Mouse (Mus musculus) heart, postnatal 0 days (tissue): ENCODE data around the gene Wasf2. TPM values are rescaled to one million over a fixed set of nuclear protein-coding genes. Genes with fewer than 3 reads are reported as not detected.

Experiments
- ATAC-seq: fragments of 200-750 bp; cut with Nextera tagmentation; 2 replicates; pipeline ENCODE4 v1.8.0; 2017; ENCODE audit warnings: low read depth, moderate number of reproducible peaks, moderate library complexity; ENCODE audit not compliant: insufficient read depth
- DNase-seq: peaks from one replicate; pipeline ENCODE4 v3.0.0-alpha.2; 2016; ENCODE audit warnings: low spot score
- H3K27ac ChIP-seq: fragments of 300-500 bp; sonication (generic); 2 replicates; pipeline ENCODE4 v1.5.1; 2014; ENCODE audit warnings: low read depth, mild to moderate bottlenecking
- H3K27me3 ChIP-seq: fragments of 300-500 bp; sonication (generic); 2 replicates; pipeline ENCODE4 v1.6.1; 2014; ENCODE audit warnings: low read length, mixed read lengths; ENCODE audit not compliant: control insufficient read depth, insufficient read depth
- H3K36me3 ChIP-seq: fragments of 300-500 bp; sonication (generic); replicated peaks from 2 replicates; pipeline ENCODE4 v1.6.1; 2014; ENCODE audit warnings: low read length, mixed read lengths; ENCODE audit not compliant: control insufficient read depth, insufficient read depth
- H3K4me1 ChIP-seq: fragments of 300-500 bp; sonication (generic); 2 replicates; pipeline ENCODE4 v1.6.1; 2014; ENCODE audit warnings: antibody characterized with exemption; ENCODE audit not compliant: control insufficient read depth, insufficient read depth
- H3K4me2 ChIP-seq: fragments of 300-500 bp; sonication (generic); 2 replicates; pipeline ENCODE4 v1.6.1; 2014; ENCODE audit warnings: low read depth, mild to moderate bottlenecking, low read length, moderate library complexity
- H3K4me3 ChIP-seq: fragments of 300-500 bp; sonication (generic); 2 replicates; pipeline ENCODE4 v1.5.1; 2014; ENCODE audit warnings: low read depth, low read length
- H3K9ac ChIP-seq: fragments of 300-500 bp; sonication (generic); replicated peaks from 2 replicates; pipeline ENCODE4 v1.6.1; 2014; ENCODE audit warnings: low read depth, low read length, mixed read lengths
- H3K9me3 ChIP-seq: fragments of 300-500 bp; sonication (generic); replicated peaks from 2 replicates; pipeline ENCODE4 v1.6.1; 2016; ENCODE audit warnings: low read length; ENCODE audit not compliant: control insufficient read depth
- CTCF ChIP-seq: IDR thresholded peaks from 2 replicates; pipeline ENCODE4 v1.5.1; 2016; ENCODE audit warnings: antibody characterized with exemption, control low read depth, low read depth
- EP300 ChIP-seq: IDR thresholded peaks from 2 replicates; pipeline ENCODE4 v1.6.1; 2016; ENCODE audit warnings: antibody characterized with exemption, low read depth
- WGBS: fragments of 180-500 bp; shearing (Covaris S2); extraction: QIAGEN DNeasy Blood & Tissue Kit; methylation state at CpG from one replicate; pipeline ENCODE4 v1.1.7; 2014; 5-methylcytosine and 5-hydroxymethylcytosine counted together
- polyA plus RNA-seq: library from polyadenylated mRNA; unstranded; fragments of >200 nt; fragmentation: Nextera tagmentation; extraction: Ambion mirVana; gene quantifications from 2 replicates; pipeline ENCODE4 v1.2.1, GENCODE M21; 2015
- total RNA-seq: library from RNA; depleted of rRNA; stranded (reverse); fragments of >200 nt; gene quantifications from 2 replicates; pipeline ENCODE4 v1.2.3, GENCODE M21; 2014; ENCODE audit warnings: low replicate concordance

Gene Wasf2
- total and polyA plus RNA-seq, 2 experiments from 2014 or later, result 54.5 to 62.4 TPM

DNA sequence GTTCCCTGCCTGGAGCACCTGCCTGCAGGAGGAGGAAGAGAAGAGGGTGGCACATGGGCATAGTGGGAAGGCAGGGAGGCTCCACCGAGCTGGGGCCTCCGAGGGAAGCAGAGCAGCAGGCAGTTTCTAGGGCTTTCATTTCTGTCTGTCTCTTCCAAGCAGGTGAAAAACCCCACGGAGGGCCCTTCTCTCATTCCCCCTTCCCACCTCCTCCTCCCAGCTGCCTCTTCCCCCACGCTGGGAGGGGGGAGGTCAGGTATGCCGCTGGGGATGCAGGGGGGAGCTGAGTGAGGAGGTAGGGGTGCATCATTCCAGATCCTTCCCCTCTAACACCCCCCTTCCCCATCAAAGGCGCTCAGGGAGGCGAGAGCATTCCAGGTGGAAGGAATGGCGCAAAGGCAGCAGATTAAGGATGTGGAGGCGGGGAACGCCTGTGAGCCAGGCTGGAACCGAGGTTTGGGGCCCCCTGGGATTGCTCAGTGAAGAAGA lies 9.4 kb upstream of the Wasf2 start:
- 19% methylated on average over 10 of the region's 11 CpGs for WGBS
- H3K4me2 ChIP-seq, result no peak overlapping the region
- H3K36me3 ChIP-seq, result no peaks in the 10 kb centered on the region
- no peak overlapping the region for H3K27ac ChIP-seq
- no peak overlapping the region for H3K4me3 ChIP-seq
- no peak for DNase-seq
- 0 out of 2 replicates have a peak, but pooled peaks cover 5% of the 10 kb centered on the region for H3K9me3 ChIP-seq
- H3K4me1 ChIP-seq, result peaks cover 16% of the 10 kb centered on the region
- H3K27me3 ChIP-seq, result no peaks in the 10 kb centered on the region
- no peak overlapping the region for H3K9ac ChIP-seq
- no peak for ATAC-seq
- no peak for TF ChIP-seq EP300
- no peak for TF ChIP-seq CTCF

DNA sequence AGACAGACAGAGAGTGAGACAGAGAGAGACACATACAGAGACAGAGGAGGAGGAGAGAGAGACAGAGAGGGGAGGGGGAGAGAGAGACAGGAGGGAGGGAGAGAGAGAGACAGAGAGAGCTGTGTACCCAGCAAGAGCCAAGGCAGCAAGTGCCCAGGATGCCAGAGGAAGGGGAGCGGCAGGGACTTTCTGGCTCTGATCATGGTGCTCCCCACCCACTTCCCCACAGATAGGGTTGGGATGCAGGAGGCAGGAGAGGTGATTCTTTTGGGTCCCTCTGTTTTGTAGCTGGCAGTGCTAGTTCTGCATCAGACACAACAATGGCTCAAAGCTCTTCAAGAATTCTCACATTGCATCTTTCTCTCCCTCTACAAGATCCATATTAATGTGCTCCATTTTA lies 8.9 kb upstream of the Wasf2 start:
- Histone ChIP-seq H3K27ac (0 out of 2 replicates have a peak overlapping the region, but pooled peaks have one; percentile 35), H3K27me3 (no peaks in the 10 kb centered on the region), H3K4me1 (peaks cover 16% of the 10 kb centered on the region), H3K4me2 (no peak overlapping the region), H3K9me3 (0 out of 2 replicates have a peak, but pooled peaks cover 5% of the 10 kb centered on the region), H3K36me3 (no peaks in the 10 kb centered on the region), H3K9ac (no peak overlapping the region), H3K4me3 (no peak overlapping the region)
- 75% methylated on average over 1 of the region's 1 CpGs for WGBS
- TF ChIP-seq CTCF, result no peak
- TF ChIP-seq EP300, result no peak
- ATAC-seq (no peak), DNase-seq (no peak)

DNA sequence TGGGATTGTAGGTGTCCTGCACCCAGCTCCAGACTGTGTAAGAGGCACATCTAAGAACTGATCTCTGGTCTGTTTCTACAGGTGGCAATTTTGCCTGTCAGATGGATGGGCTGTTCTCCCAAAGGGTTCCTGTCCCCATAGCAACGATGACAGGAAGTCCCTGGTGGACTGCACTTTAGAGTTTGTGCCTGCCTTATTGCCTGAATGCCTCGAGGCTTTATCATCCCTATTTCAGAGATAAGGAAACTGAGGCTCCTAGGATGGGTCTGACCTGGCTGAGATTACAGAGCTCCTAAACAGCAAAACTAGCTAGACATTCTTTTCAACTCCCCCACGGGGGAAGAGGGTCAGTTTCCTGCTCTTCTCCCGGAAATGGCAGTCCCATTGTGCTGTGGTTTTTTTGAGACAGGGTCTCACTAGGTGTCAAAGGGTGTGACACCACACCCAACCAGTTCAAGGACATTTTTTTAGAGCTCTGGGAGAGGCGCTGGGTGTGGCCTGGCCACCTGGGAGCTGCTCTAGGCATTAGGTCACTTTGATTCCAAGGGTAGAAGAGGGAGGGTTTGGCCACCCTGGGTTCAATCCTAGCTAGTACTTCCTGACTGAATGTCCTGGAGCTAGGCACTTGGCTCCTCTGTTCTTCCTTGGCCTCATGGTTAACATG lies 8.2 kb upstream of the Wasf2 start:
- H3K4me1 ChIP-seq, result peaks cover 16% of the 10 kb centered on the region
- no peak overlapping the region for H3K4me3 ChIP-seq
- 0 out of 2 replicates have a peak, but pooled peaks have one; percentile 5 for ATAC-seq
- 0 out of 2 replicates have a peak overlapping the region, but pooled peaks have one; percentile 35 for H3K27ac ChIP-seq
- 0 out of 2 replicates have a peak, but pooled peaks have one; percentile 23 for TF ChIP-seq EP300
- no peak for TF ChIP-seq CTCF
- no peak for DNase-seq
- H3K9me3 ChIP-seq, result 0 out of 2 replicates have a peak, but pooled peaks cover 5% of the 10 kb centered on the region
- no peak overlapping the region for H3K4me2 ChIP-seq
- no peaks in the 10 kb centered on the region for H3K36me3 ChIP-seq
- H3K27me3 ChIP-seq, result no peaks in the 10 kb centered on the region
- no peak overlapping the region for H3K9ac ChIP-seq
- WGBS, result 26% methylated on average over 5 of the region's 5 CpGs

DNA sequence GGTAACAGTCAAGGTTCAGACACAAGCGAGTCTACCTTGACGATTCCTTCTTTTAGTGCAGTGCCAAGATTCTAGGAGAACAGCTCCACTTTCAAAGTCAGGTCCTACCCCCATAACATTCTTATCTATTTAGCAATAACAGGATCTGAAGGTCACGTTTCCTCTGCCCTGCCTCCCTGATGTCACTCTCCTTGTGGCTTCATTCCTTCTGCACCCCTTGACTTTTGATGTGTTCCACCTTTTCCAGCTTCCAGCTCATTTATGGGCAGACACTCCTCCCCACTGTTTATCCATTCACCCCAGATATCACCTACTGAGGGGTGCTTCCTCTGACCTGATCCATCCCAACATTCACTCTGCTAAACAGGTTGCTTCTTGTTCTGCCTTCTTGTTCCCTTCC lies 3.2 kb upstream of the Wasf2 start:
- Histone ChIP-seq H3K27me3 (no peaks in the 10 kb centered on the region), H3K27ac (no peak overlapping the region), H3K4me2 (no peak overlapping the region), H3K9ac (no peak overlapping the region), H3K4me3 (no peak overlapping the region), H3K9me3 (0 out of 2 replicates have a peak, but pooled peaks cover 5% of the 10 kb centered on the region), H3K4me1 (peaks cover 6% of the 10 kb centered on the region), H3K36me3 (no peaks in the 10 kb centered on the region)
- TF ChIP-seq EP300 (no peak), CTCF (no peak)
- DNase-seq, result no peak
- ATAC-seq, result no peak
- WGBS, result 42% methylated on average over 3 of the region's 3 CpGs

DNA sequence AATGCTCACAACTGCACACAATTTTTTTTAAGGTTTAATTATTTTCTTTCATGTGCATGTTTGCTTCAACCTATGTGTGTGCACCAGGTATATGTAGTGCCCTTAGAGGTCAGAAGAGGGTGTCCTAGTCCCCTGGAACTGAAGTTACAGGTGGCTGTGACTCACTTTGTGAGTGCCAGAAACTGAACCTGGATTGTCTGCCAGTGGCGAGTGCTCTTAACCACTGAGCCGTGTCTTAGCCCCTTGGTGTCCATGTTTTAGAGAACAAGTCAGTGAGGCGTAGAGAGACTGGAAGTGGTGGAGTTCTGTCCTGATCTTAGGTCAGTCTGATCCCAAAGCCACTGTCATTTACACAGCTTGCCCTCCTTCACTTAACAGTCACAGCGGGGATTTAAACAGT lies 2.4 kb upstream of the Wasf2 start:
- no peak overlapping the region for H3K4me3 ChIP-seq
- H3K36me3 ChIP-seq, result no peaks in the 10 kb centered on the region
- H3K9me3 ChIP-seq, result 0 out of 2 replicates have a peak, but pooled peaks cover 5% of the 10 kb centered on the region
- WGBS, result 90% methylated on average over 4 of the region's 4 CpGs
- no peaks in the 10 kb centered on the region for H3K27me3 ChIP-seq
- TF ChIP-seq CTCF, result no peak
- no peak for TF ChIP-seq EP300
- ATAC-seq, result no peak
- DNase-seq, result no peak
- H3K9ac ChIP-seq, result no peak overlapping the region
- peaks cover 10% of the 10 kb centered on the region for H3K4me1 ChIP-seq
- no peak overlapping the region for H3K4me2 ChIP-seq
- H3K27ac ChIP-seq, result no peak overlapping the region
